Mouse (Mus musculus) forelimb bud, embryonic 11.5 days (tissue): Measurements from ENCODE around the gene Ddx19a.
A peak's percentile ranks its signal among the peaks of the same experiment; 100 is the strongest.
"Not testable (repeated sequence)": the region's sequence is repeated elsewhere in the genome, so short reads cannot be mapped to it uniquely, and the experiment has no call there.

Source experiments
- DNase-seq: peaks from one replicate; pipeline ENCODE4 v3.0.0-alpha.2; 2012; ENCODE audit warnings: low read depth, low spot score

The Ddx19a gene

GRCm38 (mm10) chr8:110997547-110998531, at the start of gene Ddx19a:
TSS of gene Ddx19a (minus strand) at chr8:110997800.
- DNase-seq = peak; percentile 79

GRCm38 (mm10) chr8:111044003-111044734, 46.6 kb upstream of the Ddx19a start:
- DNase-seq = no peak

- no peak for DNase-seq
Observed at GRCm38 (mm10) chr8:111042546-111042945, 44.9 kb upstream of the Ddx19a start.

GRCm38 (mm10) chr8:111036591-111036990, 39.0 kb upstream of the Ddx19a start:
- no peak for DNase-seq

GRCm38 (mm10) chr8:111034276-111034675, 36.7 kb upstream of the Ddx19a start:
- DNase-seq = peak; percentile 30

GRCm38 (mm10) chr8:111033482-111034215, 36.0 kb upstream of the Ddx19a start:
- peak; percentile 100 for DNase-seq

GRCm38 (mm10) chr8:111032916-111033315, 35.3 kb upstream of the Ddx19a start, which contains the start of gene Aars:
TSS of gene Aars (plus strand) at chr8:111033144.
- DNase-seq = no peak

GRCm38 (mm10) chr8:111031572-111031971, 34.0 kb upstream of the Ddx19a start, which contains the start of gene Ddx19b:
TSS of gene Ddx19b (minus strand) at chr8:111031751.
- DNase-seq = no peak

GRCm38 (mm10) chr8:111030045-111030444, 32.4 kb upstream of the Ddx19a start:
- DNase-seq = no peak

- no peak for DNase-seq
Observed at GRCm38 (mm10) chr8:111029589-111029988, 32.0 kb upstream of the Ddx19a start.

GRCm38 (mm10) chr8:111027391-111027937, 29.9 kb upstream of the Ddx19a start:
- peak; percentile 70 for DNase-seq

GRCm38 (mm10) chr8:111026609-111027008, 29.0 kb upstream of the Ddx19a start:
- DNase-seq = not testable (repeated sequence)

GRCm38 (mm10) chr8:111010230-111010991, 12.8 kb upstream of the Ddx19a start:
- DNase-seq = not testable (repeated sequence)

GRCm38 (mm10) chr8:110996641-110997430, 764 bp downstream of the Ddx19a start:
- no peak for DNase-seq

- no peak for DNase-seq
Observed at GRCm38 (mm10) chr8:110990017-110990416, 7.6 kb downstream of the Ddx19a start.

- DNase-seq = no peak
Observed at GRCm38 (mm10) chr8:110987805-110988744, 9.5 kb downstream of the Ddx19a start.

- DNase-seq = no peak
Observed at GRCm38 (mm10) chr8:110981304-110981703, 16.3 kb downstream of the Ddx19a start.

- not testable (repeated sequence) for DNase-seq
Observed at GRCm38 (mm10) chr8:110977987-110978386, 19.6 kb downstream of the Ddx19a start.
